Mouse (Mus musculus) urinary bladder, postnatal 4 days (tissue): ENCODE measurements around the gene Ltbp4.

ENCODE experiments used
- DNase-seq, 2 experiments: peaks; one replicate each; pipeline ENCODE4 v3.0.0; 2021 to 2022; ENCODE audit warnings: low spot score in 2 of 2

Ltbp4 gene

DNA sequence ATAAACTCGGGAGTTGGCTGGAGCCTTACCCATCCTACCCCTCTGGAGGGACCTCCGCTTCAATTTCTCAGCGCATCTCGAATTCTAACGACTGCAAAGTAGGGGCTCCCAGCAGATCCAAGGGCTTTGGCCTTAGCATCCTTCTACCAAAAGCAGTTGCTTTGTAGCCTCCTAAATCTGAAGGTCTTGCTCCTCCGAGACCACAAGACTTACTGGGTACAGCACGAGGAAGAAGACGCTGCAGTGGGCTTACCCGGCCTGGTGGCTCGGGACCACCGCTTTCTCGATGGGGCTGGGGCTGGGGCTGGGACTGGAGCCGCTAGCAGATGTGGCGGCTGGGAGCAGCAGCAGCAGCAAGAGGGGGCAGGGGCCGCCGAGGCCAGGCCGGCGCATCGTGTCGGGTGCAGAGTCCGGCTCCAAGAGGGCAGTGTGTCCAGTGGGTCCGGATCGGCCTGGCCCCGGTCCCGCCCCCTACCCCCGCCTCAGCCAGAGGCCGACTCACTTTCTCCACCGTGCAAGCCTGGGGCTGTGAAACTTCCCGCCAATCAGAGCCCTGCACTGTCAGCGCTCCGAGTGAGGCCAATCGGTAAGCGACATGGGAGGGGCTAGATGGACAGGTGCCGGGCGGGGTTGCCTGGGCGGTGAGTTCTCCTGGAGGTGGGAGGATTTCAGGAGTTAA lies at the start of gene Ltbp4:
TSS of gene Ltbp4 (minus strand) at position 518 of the 679 bp plus-strand sequence.
- no peak for DNase-seq

DNA sequence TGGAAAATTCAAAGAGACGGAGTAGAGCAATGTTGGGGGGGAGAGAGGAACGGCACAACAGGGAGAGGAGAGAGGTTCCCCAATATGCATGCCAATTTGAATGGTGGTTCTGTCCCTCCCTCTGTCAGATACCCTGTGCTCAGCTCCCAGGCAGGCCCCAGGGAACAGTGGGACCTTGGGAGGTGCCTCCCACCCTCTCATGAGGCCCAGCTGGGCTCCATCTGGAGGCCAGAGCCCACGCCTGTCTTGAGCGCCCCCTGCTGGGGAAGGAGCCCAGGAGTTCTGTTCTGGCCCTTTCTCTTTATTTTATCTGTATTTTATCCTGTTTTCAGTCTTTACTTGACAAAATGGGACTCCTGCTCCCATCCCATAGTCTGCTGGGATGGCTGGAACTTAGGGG lies 47.2 kb upstream of the Ltbp4 start:
- DNase-seq = peak in 1 of 2 experiments; percentile 77

DNA sequence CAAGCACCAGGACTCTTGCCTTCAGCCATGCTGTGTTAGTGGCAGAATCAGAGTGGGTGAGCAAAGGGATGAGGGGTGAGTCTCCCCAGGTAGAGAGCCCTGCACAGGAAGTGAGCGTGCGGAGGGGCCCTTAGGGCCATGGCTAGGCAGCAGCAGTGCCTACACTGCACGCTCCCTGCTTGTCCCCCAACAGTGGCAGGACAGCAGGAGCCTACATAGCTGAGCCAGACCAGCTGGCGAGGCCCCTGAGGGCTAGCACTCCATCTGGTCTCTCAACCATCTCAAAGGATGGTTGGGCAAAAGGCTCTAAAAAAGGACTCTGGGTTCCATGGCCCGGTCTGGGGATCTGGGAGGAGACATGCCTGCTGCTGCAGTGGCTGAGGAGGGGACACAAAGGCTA lies 46.6 kb upstream of the Ltbp4 start:
- DNase-seq = no peak

GRCm38 (mm10) chr7:27383233-27383632 lies 45.7 kb upstream of the Ltbp4 start:
- no peak for DNase-seq

DNA sequence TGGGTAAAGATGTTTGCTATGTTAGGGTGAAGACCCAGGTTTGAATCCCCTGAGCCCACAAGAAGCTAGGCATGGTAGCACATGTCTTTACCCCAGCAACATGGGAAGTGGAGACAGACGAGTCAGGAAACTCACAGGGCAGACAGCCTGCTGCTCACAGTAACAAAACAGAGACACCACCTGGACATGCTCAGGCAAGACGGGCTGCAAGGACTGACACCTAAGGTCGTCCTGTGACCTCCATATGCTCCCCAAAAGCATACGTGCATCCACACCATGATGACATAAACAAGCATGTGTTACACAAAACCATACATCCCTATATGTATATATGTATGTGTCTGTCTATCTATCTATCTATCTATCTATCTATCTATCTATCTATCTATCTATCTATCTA lies 44.1 kb upstream of the Ltbp4 start:
- DNase-seq = no peak

DNA sequence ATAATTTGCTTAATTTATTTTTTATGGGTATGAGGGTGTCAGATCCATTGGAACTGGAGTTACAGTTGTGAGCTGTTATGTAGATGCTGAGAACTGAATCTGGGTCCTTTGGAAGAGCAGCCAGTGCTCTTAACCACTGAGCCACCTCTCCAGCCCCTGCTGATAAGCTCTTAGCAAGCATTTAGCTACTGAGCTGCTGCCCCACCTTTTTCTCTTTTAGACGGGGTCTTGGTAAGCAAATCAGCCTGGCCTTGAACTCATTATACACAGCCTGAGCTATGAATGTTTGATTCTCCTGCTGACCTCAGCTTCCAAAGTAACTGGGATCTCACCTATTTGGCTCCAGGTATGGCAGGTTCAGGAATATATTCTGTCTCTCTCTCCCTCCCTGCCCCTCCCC lies 43.5 kb upstream of the Ltbp4 start:
- no peak for DNase-seq

DNA sequence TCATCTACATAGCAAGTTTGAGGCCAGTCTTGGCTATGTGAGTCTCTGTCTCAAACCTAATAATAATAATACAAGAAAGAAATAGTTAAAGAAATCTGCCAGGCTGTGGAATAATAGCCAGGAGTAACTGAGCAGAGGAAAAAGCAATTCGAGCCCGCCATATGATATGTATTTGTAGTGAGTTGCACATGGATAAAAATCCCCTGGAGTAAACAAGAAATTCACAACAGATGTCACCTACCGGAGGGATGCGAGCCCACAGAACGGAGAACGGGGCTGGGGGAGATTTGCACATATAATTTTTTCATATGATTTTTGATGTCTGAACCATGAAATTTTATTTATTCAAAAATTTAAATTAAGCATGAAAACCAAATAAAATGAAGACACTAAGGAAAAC lies 42.3 kb upstream of the Ltbp4 start:
- no peak for DNase-seq

DNA sequence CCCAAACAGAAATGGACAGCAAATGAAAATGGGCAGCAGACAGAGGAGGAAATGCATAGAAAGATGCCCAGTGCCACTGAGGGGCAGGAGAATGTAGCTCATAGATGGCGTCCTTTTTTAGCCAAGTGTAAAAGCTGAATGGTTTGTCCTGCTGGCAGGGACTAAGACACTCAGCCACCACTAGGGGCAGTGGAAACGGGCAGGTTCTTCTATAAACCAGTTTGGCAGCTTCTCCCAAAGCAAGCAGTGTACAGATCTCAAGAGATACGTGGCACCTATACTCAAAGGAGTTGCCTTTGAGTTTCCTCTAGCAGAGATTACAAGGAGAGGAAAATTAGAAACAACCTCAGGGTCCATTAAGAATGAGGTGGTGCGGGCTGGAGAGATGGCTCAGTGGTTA lies 40.9 kb upstream of the Ltbp4 start:
- DNase-seq = no peak

GRCm38 (mm10) chr7:27375274-27375673 lies 37.8 kb upstream of the Ltbp4 start:
- DNase-seq = no peak

- no peak for DNase-seq
Observed at GRCm38 (mm10) chr7:27371715-27372462, 34.4 kb upstream of the Ltbp4 start.

- DNase-seq = no peak
Observed at GRCm38 (mm10) chr7:27369111-27369510, 31.6 kb upstream of the Ltbp4 start.

DNA sequence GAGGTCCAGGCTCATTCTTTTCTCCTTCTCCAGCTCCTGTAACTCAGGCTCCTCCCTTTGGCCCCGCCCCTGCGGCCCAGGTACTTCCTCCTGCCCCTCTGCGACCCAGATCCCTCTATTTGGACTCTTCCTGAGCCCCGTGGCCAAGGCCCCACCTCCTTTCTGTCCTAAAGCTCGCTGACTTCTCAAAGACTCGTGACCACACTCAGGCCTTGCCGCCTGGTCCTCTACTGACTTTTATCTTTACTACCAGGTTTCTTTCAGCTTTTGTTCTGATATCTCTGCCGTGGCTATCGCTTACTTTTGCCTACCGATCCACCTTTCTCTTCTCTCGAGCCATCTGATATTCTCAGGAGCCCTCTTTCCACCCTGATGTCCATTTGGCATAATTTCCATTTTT lies 30.5 kb upstream of the Ltbp4 start:
- no peak for DNase-seq

- no peak for DNase-seq
Observed at GRCm38 (mm10) chr7:27366082-27366844, 28.8 kb upstream of the Ltbp4 start.

DNA sequence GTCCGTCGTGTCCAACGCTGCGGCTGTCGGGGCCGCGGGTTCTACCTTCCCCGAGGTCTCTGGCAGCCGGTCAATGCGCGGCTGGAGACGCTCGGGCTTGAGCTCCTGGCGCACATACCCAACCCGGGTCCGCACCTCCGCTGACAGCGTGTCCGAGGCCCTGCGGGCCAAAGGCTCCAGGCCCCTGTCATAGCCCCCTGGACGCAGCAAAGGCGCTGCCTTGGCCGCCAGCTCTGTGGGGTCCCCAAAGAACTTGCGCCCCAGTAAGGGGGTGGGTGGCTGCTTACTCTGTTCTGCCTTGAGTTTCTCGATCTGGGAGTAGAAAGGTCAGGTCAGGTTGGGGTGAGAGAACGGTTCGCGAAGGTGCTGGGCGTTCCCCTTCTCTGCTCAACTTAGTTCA lies 26.9 kb upstream of the Ltbp4 start:
- DNase-seq = no peak

DNA sequence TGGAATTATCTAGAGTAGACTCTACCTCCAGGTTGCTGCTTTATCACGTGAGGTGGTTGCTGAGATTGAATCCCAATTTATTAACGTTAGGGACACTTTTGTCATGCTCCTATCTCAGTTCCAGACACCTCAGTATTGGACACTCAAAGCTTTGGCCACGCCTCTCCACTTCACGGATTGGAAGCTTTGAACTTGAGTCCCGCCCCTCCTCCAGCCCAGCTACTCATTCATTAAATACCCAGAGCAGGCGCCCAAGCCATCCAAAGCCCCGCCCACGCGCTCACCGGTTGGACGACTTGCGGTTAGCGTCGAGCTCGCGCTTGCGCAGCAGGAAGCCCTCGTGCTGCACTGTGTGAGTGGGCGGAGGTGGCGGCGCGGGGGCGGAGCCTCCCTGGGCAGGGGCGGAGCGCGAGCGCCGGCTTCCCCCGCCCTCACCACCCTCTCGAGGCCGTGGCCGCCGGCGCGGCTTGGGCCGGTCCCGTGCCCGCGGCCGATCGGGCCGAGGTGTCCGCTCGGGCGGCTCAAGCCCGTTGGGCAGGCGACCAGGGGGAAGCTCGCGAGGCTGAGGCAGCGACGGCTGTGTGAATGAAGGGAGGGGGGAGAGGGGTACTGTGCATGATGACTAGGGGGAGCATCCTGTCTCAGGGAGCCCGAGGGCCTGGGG lies 23.9 kb upstream of the Ltbp4 start:
- peak; percentile 98 to 99 for DNase-seq

GRCm38 (mm10) chr7:27360749-27361148 lies 23.3 kb upstream of the Ltbp4 start:
- DNase-seq = no peak

DNA sequence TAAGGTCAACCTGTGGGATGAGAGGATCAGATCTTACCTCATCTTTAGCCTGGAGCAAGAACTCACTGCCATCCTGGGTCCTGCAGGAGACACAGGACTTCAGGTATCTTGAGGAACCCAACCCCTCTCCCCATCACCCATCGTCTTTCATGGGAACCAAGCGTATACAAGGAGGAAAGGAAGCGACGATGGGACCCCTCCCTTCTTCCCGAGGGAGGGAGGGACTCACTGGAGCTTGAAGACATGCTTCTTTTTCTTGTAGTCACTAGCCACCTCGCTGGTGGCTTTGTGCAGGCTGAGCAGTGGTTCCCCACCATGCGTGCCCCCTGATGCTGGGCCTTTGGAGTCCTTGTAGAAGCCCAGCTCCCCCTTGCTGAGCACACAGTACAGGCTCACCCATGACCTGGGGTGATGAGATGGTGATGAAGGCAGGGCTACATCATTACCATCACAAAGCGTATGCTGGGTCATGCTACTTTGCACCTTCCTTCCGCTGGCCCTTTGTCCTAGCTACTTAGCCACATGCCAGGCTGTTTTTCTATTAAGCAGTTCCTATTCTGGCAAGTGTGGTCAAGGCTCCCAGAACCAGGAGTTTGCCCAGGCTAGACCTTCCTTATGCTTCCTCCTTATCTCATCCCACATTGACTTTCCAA lies 22.3 kb upstream of the Ltbp4 start:
- DNase-seq = no peak

GRCm38 (mm10) chr7:27359162-27359561 lies 21.7 kb upstream of the Ltbp4 start:
- no peak for DNase-seq

GRCm38 (mm10) chr7:27357595-27357978 lies 20.1 kb upstream of the Ltbp4 start:
- no peak for DNase-seq

DNA sequence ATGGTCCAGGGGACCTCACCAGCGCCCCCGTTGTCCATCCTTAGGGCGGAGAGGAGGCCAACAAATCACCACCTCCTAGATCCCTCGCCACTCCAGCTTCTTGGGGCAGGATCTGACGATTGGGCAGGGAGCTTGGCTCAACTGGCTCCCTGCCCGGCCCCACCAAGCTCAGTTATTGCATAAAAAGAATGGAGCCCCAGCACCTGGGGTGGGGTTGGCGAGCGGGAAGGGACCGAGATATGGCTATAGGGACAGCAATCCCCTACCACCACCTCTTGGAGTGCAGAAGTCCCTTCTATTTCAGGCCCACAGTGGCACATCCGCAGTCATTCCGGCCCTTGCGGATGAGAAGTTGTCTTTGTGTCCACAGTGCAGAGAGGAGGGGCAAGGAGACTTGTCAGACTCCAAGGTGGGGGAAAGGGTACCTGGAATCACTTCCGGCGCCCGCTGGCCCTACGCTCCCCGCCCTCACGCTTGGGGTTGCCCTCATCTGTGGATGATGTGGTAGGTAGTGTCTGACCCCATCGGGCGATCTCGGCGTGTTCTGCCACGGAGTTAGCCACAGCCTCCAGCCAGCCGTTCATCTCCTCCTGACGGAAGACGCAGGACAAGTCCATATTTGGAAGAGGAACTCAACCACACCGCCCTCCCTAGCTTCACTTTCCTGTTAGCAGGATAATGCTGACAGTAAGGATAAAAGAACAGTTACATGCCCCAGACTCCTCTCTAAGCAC lies 19.5 kb upstream of the Ltbp4 start, which contains the start of gene Gm20479:
TSS of gene Gm20479 (minus strand) at position 559 of the 734 bp plus-strand sequence.
- no peak for DNase-seq

GRCm38 (mm10) chr7:27356248-27356647 lies 18.8 kb upstream of the Ltbp4 start:
- no peak for DNase-seq
